Mouse (Mus musculus) kidney, postnatal 0 days (tissue): ENCODE results near the gene Upf3b. TPM values are rescaled to one million over a fixed set of nuclear protein-coding genes. Genes with fewer than 3 reads are reported as not detected.

Experiments used
- ATAC-seq: fragments of 200-750 bp; cut with Nextera tagmentation; replicated peaks from 2 replicates; pipeline ENCODE4 v1.8.0; 2017; ENCODE audit warnings: low read depth, moderate number of reproducible peaks, moderate TSS enrichment, moderate library complexity; ENCODE audit not compliant: low FRiP score
- DNase-seq: peaks from one replicate; pipeline ENCODE4 v3.0.0-alpha.2; 2016; ENCODE audit warnings: low spot score
- H3K27ac ChIP-seq: fragments of 300-500 bp; sonication (generic); 2 replicates; pipeline ENCODE4 v1.5.1; 2014; ENCODE audit warnings: mild to moderate bottlenecking
- H3K27me3 ChIP-seq: fragments of 300-500 bp; sonication (generic); 2 replicates; pipeline ENCODE4 v1.6.1; 2014; ENCODE audit warnings: low read length, mixed read lengths; ENCODE audit not compliant: insufficient read depth
- H3K36me3 ChIP-seq: fragments of 300-500 bp; sonication (generic); 2 replicates; pipeline ENCODE4 v1.6.1; 2014; ENCODE audit warnings: low read length, mixed read lengths; ENCODE audit not compliant: insufficient read depth
- H3K4me1 ChIP-seq: fragments of 300-500 bp; sonication (generic); replicated peaks from 2 replicates; pipeline ENCODE4 v1.6.1; 2014; ENCODE audit warnings: antibody characterized with exemption, low read length, mixed read lengths; ENCODE audit not compliant: insufficient read depth
- H3K4me2 ChIP-seq: fragments of 300-500 bp; sonication (generic); 2 replicates; pipeline ENCODE4 v1.6.1; 2014; ENCODE audit warnings: mild to moderate bottlenecking, low read length, moderate library complexity, mixed read lengths
- H3K4me3 ChIP-seq: fragments of 300-500 bp; sonication (generic); replicated peaks from 2 replicates; pipeline ENCODE4 v1.5.1; 2014; ENCODE audit warnings: low read depth, low read length
- H3K9ac ChIP-seq: fragments of 300-500 bp; sonication (generic); 2 replicates; pipeline ENCODE4 v1.6.1; 2014; ENCODE audit warnings: low read depth, low read length
- H3K9me3 ChIP-seq: fragments of 300-500 bp; sonication (generic); replicated peaks from 2 replicates; pipeline ENCODE4 v1.6.1; 2016; ENCODE audit warnings: low read length, inconsistent platforms, mixed read lengths
- CTCF ChIP-seq: IDR thresholded peaks from 2 replicates; pipeline ENCODE4 v1.5.1; 2016; ENCODE audit warnings: antibody characterized with exemption, low read depth, mild to moderate bottlenecking, moderate library complexity
- WGBS: fragments of 180-500 bp; shearing (Covaris S2); extraction: QIAGEN DNeasy Blood & Tissue Kit; methylation state at CpG from one replicate; pipeline ENCODE4 v1.1.7; 2014; 5-methylcytosine and 5-hydroxymethylcytosine counted together
- polyA plus RNA-seq: library from polyadenylated mRNA; unstranded; fragments of >200 nt; fragmentation: Nextera tagmentation; extraction: Ambion mirVana; gene quantifications from 2 replicates; pipeline ENCODE4 v1.2.1, GENCODE M21; 2015

The Upf3b gene
- polyA plus RNA-seq, 1 experiment from 2014 or later: 17.2 TPM

DNA sequence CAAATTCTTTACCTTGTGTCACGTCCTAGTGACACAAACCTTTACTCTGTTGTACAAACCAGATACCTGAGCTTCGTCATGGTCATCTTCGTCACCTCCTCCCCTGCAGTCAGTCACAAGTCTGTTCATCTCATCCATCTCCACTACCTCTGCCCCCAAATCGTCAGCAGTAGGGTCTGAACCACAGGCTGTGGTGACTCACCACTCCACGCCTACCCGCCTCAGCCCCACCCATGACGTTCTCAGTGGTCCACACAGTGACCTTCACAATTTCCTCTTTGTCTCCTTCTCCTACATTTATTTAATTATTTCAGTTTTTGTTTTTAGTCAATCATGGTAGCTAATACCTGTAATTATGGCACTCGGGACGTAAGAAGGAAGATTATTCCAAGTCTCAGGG is 46.2 kb downstream of the Upf3b start:
- no peak overlapping the region for H3K4me2 ChIP-seq
- H3K9ac ChIP-seq: no peak overlapping the region
- ATAC-seq: no peak
- H3K27ac ChIP-seq: no peak overlapping the region
- H3K9me3 ChIP-seq: no peaks in the 10 kb centered on the region
- WGBS: 80% methylated on average over 9 of the region's 9 CpGs
- no peaks in the 10 kb centered on the region for H3K4me1 ChIP-seq
- no peak overlapping the region for H3K4me3 ChIP-seq
- no peak for TF ChIP-seq CTCF
- DNase-seq: no peak
- no peaks in the 10 kb centered on the region for H3K36me3 ChIP-seq
- H3K27me3 ChIP-seq: no peaks in the 10 kb centered on the region

DNA sequence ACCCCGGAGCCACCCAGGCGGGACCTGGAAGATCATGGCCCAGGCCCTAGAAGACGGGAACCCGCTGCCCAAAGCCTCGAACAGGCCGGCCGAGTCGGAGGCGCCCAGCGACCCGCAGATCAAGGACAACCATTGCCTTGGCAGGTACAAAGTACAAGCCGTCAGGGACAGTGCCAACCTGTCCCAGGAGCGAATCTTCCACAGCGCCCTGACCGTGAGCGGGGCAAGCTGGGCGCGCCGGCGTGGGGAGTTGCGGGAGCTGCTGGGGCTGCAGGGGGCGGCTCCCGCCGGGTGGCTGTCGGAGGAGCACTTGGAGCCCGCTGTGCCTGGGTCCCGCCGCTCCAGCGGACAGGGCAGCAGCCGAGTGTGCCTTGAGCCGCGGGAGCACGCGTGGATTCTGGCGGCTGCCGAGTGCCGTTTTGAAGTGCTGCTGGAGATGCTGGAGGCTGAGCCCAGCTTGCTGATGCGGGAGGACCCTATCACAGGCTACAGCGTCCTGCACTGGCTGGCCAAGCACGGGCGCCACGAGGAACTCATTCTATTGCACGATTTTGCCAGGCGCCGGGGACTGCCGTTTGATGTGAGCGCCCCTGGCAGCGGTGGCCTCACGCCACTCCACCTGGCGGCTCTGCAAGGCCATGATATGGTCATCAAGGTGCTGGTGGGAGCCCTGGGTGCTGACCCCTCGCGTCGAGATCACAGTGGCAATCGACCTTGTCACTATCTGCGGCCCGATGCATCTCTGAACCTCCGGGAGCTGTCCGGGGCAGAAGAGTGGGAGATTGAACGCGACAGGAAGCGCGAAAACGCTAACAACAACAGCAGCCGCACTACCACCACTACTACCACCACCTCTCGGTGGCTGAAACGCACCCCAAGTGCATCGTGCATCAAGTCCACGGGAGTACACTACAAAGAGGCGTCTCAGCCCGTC is 61.0 kb downstream of the Upf3b start:
- 29% methylated on average over 64 of the region's 70 CpGs for WGBS
- ATAC-seq (no peak), DNase-seq (no peak)
- Histone ChIP-seq H3K4me1 (no peaks in the 10 kb centered on the region; the same call in 1 of the 2 replicates), H3K4me2 (peak overlapping the region; percentile 57), H3K36me3 (no peaks in the 10 kb centered on the region), H3K4me3 (peak overlapping the region; percentile 26), H3K27me3 (peaks cover 6% of the 10 kb centered on the region; the same call in 1 of the 2 replicates), H3K27ac (no peak overlapping the region), H3K9me3 (no peaks in the 10 kb centered on the region), H3K9ac (no peak overlapping the region)
- no peak for TF ChIP-seq CTCF

DNA sequence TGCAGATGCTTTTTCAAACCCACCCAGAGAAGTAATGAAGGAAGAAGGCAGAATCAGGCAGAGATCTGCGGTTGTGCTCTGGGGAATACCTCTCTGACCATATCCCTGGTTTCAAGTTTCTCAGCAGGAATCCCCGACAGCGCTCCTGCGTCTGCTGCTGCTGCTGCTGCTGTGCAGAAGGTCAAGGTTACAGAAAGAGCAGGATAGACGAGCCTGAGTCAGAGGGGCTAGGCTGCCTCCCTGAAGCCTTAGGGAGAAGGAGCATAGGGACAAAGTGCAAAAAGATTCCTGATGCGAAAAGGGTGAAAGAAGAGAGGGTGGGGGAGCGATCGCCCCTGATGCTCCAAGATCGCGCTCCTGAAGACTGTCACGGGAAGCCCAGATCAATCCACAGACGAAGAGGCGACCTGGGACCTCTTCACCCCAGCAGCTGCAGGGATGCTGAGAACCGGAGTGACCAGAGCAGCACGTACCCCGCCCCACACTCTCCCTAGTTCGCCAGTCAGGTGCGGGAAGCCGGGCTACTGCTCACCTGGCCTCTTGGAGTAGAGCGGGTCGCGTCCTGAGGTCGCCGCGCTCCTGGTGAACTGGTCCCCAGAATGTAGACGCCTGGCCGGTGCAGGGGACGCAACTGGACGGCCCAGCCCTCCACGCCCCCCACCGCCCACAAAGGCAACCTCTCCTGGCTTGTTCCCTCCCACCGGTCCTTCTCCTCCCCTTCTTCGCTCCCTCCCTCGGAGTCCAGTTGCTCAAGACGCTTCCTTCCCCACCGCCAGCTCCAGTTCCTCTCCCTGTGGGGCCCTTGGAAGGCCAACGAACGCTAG is 61.8 kb downstream of the Upf3b start, which contains the start of gene Sowahd:
Sowahd (plus strand) TSS at position 780 of the 824 bp plus-strand sequence.
- peaks cover 6% of the 10 kb centered on the region; the same call in 1 of the 2 replicates for H3K27me3 ChIP-seq
- peak within 1 kb of the TSS; percentile 57 for H3K4me2 ChIP-seq
- H3K4me3 ChIP-seq: peak within 1 kb of the TSS; percentile 26
- no peaks in the 10 kb centered on the region; the same call in 1 of the 2 replicates for H3K4me1 ChIP-seq
- no peak within 1 kb of the TSS for H3K9ac ChIP-seq
- no peak for ATAC-seq
- WGBS: 23% methylated on average over 37 of the region's 38 CpGs
- DNase-seq: no peak
- H3K36me3 ChIP-seq: no peaks in the 10 kb centered on the region
- H3K9me3 ChIP-seq: no peaks in the 10 kb centered on the region
- no peak within 1 kb of the TSS for H3K27ac ChIP-seq
- TF ChIP-seq CTCF: no peak

GRCm38 (mm10) chrX:37042726-37043125 is 67.4 kb downstream of the Upf3b start:
- DNase-seq: peak; percentile 34
- Histone ChIP-seq H3K27ac (no peak overlapping the region), H3K36me3 (no peaks in the 10 kb centered on the region), H3K9ac (no peak overlapping the region), H3K9me3 (no peaks in the 10 kb centered on the region), H3K4me1 (no peaks in the 10 kb centered on the region), H3K4me2 (no peak overlapping the region), H3K27me3 (peaks cover 4% of the 10 kb centered on the region; the same call in 1 of the 2 replicates), H3K4me3 (no peak overlapping the region)
- WGBS: 27% methylated on average over 9 of the region's 9 CpGs
- TF ChIP-seq CTCF: peak; percentile 67
- no peak for ATAC-seq

Other genes starting within 250 kb of the Upf3b start
- gene Ube2a, start 236.4 kb downstream of the Upf3b start, polyA plus RNA-seq: 157 and 163 TPM in 2 replicates
- gene C330007P06Rik, start 236.2 kb downstream of the Upf3b start, polyA plus RNA-seq: 22.5 and 26.4 TPM in 2 replicates
- gene Nkrf, start 207.4 kb downstream of the Upf3b start, polyA plus RNA-seq: 1.4 and 1.6 TPM in 2 replicates
- 12.3 and 13.1 TPM in 2 replicates for gene Sept6, start 118.5 kb downstream of the Upf3b start, polyA plus RNA-seq
- gene Sowahd, start 61.5 kb downstream of the Upf3b start, polyA plus RNA-seq: 0.11 TPM in 1 of 2 replicates, not detected in the other
- 703 and 903 TPM in 2 replicates for gene Rpl39, start 24.9 kb downstream of the Upf3b start, polyA plus RNA-seq
- 12.1 and 12.8 TPM in 2 replicates for gene Nkap, start 16.5 kb upstream of the Upf3b start, polyA plus RNA-seq
- gene Akap14, start 58.5 kb upstream of the Upf3b start, polyA plus RNA-seq: not detected in 2 replicates
- gene Ndufa1, start 80.8 kb upstream of the Upf3b start, polyA plus RNA-seq: 715 and 799 TPM in 2 replicates
- 8.9 and 9.6 TPM in 2 replicates for gene Rnf113a1, start 80.9 kb upstream of the Upf3b start, polyA plus RNA-seq
- gene Gm9, start 100.7 kb upstream of the Upf3b start, polyA plus RNA-seq: not detected in 2 replicates
- not detected in 2 replicates for gene Rhox1, start 111.9 kb upstream of the Upf3b start, polyA plus RNA-seq
- gene Rhox2a, start 134.7 kb upstream of the Upf3b start, polyA plus RNA-seq: not detected in 2 replicates
- gene Rhox3a, start 139.6 kb upstream of the Upf3b start, polyA plus RNA-seq: not detected in 2 replicates
- not detected in 2 replicates for gene Rhox4a, start 155.0 kb upstream of the Upf3b start, polyA plus RNA-seq